Mouse (Mus musculus): ENCODE results near the gene Rpl10.

GRCm38 (mm10) chrX:74299721-74300120 is 29.1 kb downstream of the Rpl10 start:
- TF ChIP-seq CTCF (conservative IDR thresholded peaks at IDR 0.05 in 1 of 2, IDR thresholded peaks at IDR 0.05 in 1 of 2; ENCODE audit: low read depth in 2 of 2, low read length in 2 of 2) (no peak), POLR2A (IDR thresholded peaks at IDR 0.05; ENCODE audit: low read depth, low read length) (no peak), EP300 (IDR thresholded peaks at IDR 0.05; ENCODE audit: low read length) (no peak), GABPA (IDR thresholded peaks at IDR 0.05; ENCODE audit: insufficient replicate concordance, low read depth, low read length) (no peak), ZC3H11A (IDR thresholded peaks at IDR 0.05; ENCODE audit: low read depth, low read length) (no peak), ZNF384 (IDR thresholded peaks at IDR 0.05; ENCODE audit: low read depth, low read length) (no peak), NRF1 (IDR thresholded peaks at IDR 0.05; ENCODE audit: low read depth, low read length) (no peak), USF1 (IDR thresholded peaks at IDR 0.05; ENCODE audit: low read depth, low read length) (no peak), E2F4 (IDR thresholded peaks at IDR 0.05; ENCODE audit: insufficient replicate concordance, low read depth, low read length) (no peak), SIN3A (IDR thresholded peaks at IDR 0.05; ENCODE audit: low read length) (no peak), HCFC1 (IDR thresholded peaks at IDR 0.05; ENCODE audit: low read depth, low read length) (no peak), CHD1 (IDR thresholded peaks at IDR 0.05; ENCODE audit: low read depth, low read length) (no peak)

All from CH12.LX (cell line).